Mouse (Mus musculus) spleen, postnatal 10 days (tissue): ENCODE measurements around the gene Rftn1.

Experiments used
- DNase-seq, 2 experiments: peaks; one replicate each; pipeline ENCODE4 v3.0.0; 2021 to 2022; ENCODE audit warnings: low spot score in 2 of 2

Rftn1 gene

GRCm38 (mm10) chr17:50172795-50173194 lies 17.7 kb downstream of the Rftn1 start:
- DNase-seq, result no peak

GRCm38 (mm10) chr17:50170935-50171545 lies 19.4 kb downstream of the Rftn1 start:
- DNase-seq, result no peak

GRCm38 (mm10) chr17:50169946-50170427 lies 20.5 kb downstream of the Rftn1 start:
- no peak for DNase-seq

GRCm38 (mm10) chr17:50160904-50161805 lies 29.3 kb downstream of the Rftn1 start:
- DNase-seq, result no peak

GRCm38 (mm10) chr17:50160357-50160756 lies 30.1 kb downstream of the Rftn1 start:
- no peak for DNase-seq

GRCm38 (mm10) chr17:50159816-50160215 lies 30.7 kb downstream of the Rftn1 start:
- DNase-seq, result no peak

- peak; percentile 38 to 53 for DNase-seq
Observed at GRCm38 (mm10) chr17:50158565-50158964, 31.9 kb downstream of the Rftn1 start.

GRCm38 (mm10) chr17:50157190-50158150 lies 33.0 kb downstream of the Rftn1 start:
- DNase-seq, result peak in 1 of 2 experiments; percentile 32

- DNase-seq, result no peak
Observed at GRCm38 (mm10) chr17:50152085-50152484, 38.4 kb downstream of the Rftn1 start.

GRCm38 (mm10) chr17:50151208-50151723 lies 39.2 kb downstream of the Rftn1 start:
- DNase-seq, result no peak

GRCm38 (mm10) chr17:50150416-50151207 lies 39.9 kb downstream of the Rftn1 start:
- no peak for DNase-seq

GRCm38 (mm10) chr17:50149690-50150210 lies 40.7 kb downstream of the Rftn1 start:
- no peak for DNase-seq

- no peak for DNase-seq
Observed at GRCm38 (mm10) chr17:50147831-50148587, 42.5 kb downstream of the Rftn1 start.

- DNase-seq, result no peak
Observed at GRCm38 (mm10) chr17:50143354-50143753, 47.1 kb downstream of the Rftn1 start.

- DNase-seq, result no peak
Observed at GRCm38 (mm10) chr17:50142553-50142952, 47.9 kb downstream of the Rftn1 start.

GRCm38 (mm10) chr17:50142151-50142550 lies 48.3 kb downstream of the Rftn1 start:
- no peak for DNase-seq

- peak; percentile 27 to 64 for DNase-seq
Observed at GRCm38 (mm10) chr17:50136060-50136459, 54.4 kb downstream of the Rftn1 start.

- DNase-seq, result no peak
Observed at GRCm38 (mm10) chr17:50135466-50135865, 55.0 kb downstream of the Rftn1 start.

- no peak for DNase-seq
Observed at GRCm38 (mm10) chr17:50131698-50132097, 58.8 kb downstream of the Rftn1 start.

GRCm38 (mm10) chr17:50130421-50130820 lies 60.1 kb downstream of the Rftn1 start:
- no peak for DNase-seq
